Mouse (Mus musculus) neural tube, embryonic 10.5 days (tissue): ENCODE results near the gene Lrrc4b.

Source experiments
- DNase-seq: peaks from one replicate; pipeline ENCODE4 v3.0.0-alpha.2; 2017; ENCODE audit warnings: low spot score; ENCODE audit errors: extremely low spot score

Lrrc4b gene

GRCm38 (mm10) chr7:44463556-44464225 lies 34.9 kb downstream of the Lrrc4b start:
- DNase-seq: no peak

DNA sequence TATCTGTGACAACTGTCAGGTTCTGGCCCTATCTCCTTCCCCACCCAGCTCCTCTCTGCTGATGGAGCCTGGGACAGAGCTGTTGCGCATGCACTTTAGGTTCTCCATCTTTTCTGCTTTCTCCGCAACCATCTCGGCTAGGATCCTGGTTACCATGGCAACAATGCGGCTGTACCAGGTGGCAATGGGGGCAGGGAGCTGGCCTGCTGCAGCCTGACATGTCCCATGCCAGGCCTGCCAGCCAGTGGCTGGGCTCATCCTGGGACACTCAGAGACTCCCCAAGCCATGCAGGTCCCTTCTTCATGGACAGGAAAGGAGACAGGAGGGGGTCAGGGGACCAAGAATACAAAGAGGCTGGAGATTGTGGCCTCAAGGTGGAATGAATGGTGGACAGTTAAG lies 35.7 kb downstream of the Lrrc4b start:
- DNase-seq: peak; percentile 17

DNA sequence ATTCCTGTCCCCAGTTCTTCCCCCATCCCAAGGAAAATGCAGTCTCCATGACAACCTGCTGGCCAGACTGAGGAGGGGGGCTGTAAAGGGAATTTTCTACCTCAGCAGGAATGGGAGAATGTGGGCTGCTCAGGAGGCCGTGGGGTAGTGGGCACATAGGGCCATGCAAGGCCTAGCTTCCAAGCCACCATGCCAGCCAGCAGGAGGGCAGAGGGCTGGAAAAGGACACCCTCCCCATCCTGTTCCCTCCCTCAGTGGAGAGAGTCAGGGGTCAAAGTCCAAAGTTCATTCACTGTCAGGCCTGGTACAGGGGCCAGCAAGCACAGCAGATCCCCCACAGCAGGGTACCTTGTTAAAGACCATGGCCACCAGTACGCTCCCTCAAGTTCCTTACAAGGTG lies 36.3 kb downstream of the Lrrc4b start, which contains the start of gene Aspdh:
TSS of gene Aspdh (plus strand) at position 281 of the 400 bp plus-strand sequence.
- no peak for DNase-seq

DNA sequence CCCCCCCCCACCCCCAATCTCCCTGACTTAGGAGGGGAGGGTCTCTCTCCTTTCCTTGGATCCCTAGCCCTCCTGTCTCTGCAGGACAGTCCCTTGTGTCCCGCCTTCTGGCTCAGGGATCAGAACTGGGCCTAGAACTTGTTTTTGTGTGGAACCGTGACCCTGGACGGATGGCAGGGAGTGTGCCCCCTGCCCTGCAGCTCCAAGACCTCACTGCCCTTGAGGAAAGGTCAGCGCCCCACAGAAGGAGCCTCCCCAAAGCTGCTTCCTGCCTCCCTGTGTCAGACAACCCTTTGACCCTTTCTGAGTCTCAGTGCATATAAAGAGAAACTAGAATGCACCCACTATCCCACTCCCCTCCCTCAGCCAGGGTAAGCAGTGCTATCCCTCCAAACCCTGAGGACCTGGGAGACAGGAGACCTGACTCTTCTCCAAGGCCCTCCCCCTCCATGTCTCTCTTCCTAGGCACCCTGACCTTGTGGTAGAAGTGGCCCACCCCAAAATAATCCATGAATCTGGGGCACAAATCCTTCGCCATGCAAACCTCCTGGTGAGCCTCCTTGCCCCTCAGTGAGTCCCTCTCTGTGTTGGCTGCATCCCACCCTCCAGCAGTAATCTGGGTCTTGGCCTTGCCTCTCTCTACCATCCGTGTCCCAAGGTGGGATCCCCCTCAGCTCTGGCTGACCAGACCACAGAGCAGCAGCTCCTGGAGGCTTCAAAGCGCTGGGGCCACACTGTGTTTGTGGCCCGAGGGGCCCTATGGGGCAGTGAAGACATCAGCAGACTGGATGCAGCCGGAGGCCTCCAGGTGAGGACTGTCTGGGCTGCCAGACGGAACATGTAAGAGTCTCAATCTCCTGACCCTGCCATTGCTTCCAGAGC lies 37.4 kb downstream of the Lrrc4b start:
- no peak for DNase-seq

DNA sequence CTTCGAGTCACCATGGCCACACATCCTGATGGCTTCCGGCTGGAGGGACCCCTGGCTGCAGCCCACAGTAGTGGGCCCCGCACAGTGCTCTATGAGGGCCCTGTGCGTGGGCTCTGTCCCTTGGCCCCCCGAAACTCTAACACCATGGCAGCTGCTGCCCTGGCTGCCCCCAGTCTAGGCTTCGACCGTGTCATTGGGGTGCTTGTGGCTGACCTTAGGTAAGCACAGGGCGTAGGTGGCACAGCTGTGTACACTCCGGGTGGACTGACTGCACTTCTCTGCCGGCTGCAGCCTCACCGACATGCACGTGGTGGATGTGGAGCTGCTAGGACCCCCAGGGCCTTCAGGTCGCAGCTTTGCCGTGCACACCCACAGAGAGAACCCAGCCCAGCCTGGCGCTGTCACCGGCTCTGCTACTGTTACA lies 38.1 kb downstream of the Lrrc4b start:
- DNase-seq: no peak

- peak; percentile 94 for DNase-seq
Measured at GRCm38 (mm10) chr7:44467811-44468411, 39.1 kb downstream of the Lrrc4b start, which contains the start of gene Josd2. Gene Josd2 (plus strand): TSS chr7:44467980.

DNA sequence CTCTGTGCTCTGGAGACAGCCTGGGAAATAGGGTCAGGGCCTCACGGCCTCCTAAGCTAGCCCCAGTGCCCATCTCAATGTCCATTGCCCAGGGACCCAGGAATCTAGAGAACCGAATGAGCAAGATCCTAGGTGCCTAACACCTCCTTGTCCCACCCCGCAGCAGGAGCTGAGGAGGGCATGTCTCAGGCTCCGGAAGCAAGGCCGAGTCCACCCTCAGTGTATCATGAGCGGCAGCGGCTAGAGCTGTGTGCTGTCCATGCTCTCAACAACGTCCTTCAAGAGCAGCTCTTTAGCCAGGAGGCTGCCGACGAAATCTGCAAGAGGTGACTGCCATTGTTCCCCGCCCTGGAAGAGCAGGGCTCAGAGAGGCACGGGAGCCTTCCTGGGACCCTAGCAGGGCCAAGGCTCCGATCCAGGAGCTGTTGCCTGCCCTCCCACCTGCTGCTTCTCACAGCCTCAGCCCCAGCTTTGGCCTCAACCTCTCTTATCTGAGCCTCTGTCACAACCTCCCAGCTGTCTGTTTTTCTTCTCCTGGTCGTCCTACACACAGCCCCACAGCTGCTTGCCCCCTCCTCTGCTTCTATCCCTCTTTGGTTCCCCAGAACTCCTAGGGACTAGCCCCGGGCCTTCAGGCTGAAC lies 39.9 kb downstream of the Lrrc4b start:
- no peak for DNase-seq

GRCm38 (mm10) chr7:44469677-44470675 lies 41.2 kb downstream of the Lrrc4b start:
- no peak for DNase-seq

- no peak for DNase-seq
Measured at GRCm38 (mm10) chr7:44470696-44471612, 42.1 kb downstream of the Lrrc4b start.

- DNase-seq: no peak
Measured at GRCm38 (mm10) chr7:44471880-44472557, 43.2 kb downstream of the Lrrc4b start.

DNA sequence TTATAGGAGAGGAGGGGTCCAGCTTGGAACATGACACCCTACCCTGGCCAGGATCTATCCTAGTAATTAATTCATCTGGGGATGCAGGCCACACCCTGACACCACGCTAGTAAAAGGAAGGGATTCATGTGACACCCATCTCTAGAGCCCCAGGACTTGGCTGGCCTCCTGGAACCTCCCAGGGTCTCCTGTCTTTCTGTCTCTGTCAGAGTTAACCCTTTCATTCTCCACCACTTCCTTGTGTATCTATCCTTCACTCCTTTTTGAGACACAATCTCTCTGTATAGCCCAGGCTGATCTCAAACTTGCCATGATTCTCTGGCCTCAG lies 43.7 kb downstream of the Lrrc4b start:
- DNase-seq: no peak

GRCm38 (mm10) chr7:44472961-44473646 lies 44.3 kb downstream of the Lrrc4b start:
- no peak for DNase-seq

GRCm38 (mm10) chr7:44474419-44474818 lies 45.6 kb downstream of the Lrrc4b start:
- DNase-seq: peak; percentile 43

DNA sequence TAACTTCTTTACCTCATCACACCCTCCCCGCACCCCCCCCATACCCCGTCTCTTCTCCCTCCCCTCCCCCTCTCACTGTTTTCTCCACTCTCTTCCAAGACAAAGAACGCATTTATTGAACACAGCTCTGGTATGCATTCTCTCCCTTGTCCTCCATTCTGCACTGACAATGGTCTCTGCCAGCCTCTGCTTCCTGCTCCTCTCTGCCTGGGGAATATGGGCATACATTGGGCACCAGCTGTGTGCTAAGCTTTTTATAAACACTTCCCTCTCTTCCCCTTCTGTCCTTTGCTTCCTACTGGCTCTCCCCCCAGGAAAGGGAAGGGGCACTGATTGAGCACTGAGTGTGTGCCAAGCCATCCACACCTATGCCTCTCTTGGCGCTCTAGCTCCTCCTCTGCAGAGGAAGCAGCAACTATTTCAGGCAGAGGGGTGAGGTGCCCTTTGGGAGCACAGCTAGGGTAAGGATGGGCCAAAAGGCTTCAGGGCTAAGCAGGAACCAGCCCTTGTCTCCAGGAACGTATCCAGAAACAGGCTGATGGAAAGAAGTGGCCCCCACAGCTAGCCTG lies 46.3 kb downstream of the Lrrc4b start:
- DNase-seq: peak; percentile 13

GRCm38 (mm10) chr7:44482836-44483435 lies 54.1 kb downstream of the Lrrc4b start:
- DNase-seq: no peak

DNA sequence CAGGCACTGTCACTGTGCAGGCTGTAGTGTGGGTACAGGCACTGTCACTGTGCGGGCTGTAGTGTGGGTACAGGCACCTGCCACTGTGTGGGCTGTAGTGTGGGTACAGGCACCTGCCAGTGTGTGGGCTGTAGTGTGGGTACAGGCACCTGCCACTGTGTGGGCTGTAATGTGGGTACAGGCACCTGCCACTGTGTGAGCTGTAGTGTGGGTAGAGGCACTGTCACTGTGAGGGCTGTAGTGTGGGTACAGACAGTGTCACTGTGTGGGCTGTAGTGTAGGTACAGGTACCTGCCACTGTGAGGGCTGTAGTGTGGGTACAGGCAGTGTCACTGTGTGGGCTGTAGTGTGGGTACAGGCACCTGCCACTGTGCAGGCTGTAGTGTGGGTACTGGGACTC lies 55.3 kb downstream of the Lrrc4b start:
- DNase-seq: no peak

DNA sequence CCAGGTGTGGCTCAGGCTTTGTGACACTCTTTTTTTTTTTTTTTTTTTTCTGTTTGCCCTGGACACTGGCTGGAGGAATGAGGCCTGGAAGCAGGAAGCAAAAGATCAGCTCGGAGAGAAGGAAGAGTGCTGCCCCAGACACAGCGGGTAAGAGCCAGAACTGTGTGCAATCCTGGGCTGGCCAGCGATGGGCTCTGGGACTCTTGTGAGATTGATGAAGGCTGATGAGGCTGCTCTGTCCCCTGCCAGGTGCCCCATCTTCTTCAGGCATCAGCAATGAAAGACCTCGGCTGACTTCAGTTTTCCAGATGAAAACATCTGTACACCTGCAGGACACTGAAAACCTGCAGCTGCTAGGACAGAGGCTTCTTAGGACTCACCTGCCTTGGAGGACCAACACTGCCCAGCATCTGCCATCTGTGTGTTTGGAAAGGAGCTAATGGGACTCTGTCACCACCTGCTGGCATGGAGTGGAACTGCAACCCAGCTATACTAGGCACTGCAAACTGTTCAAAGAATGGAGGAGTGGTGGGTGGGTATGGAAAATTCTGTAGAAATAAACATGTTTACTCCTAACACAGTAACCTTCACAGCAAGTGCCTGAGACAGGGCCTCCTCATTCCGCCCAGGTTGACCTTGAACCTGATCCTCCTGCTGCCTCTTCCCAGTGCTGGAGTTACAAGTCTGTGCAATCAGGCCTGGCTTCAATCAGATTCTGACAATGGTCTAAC lies 56.2 kb downstream of the Lrrc4b start:
- DNase-seq: peak; percentile 88
